Mouse (Mus musculus) CD4-positive, CD25-positive, alpha-beta regulatory T cell, adult 4 months (primary cell): ENCODE measurements at regions not wholly inside any gene's neighbourhood (a gene's known extent, or its start where the extent isn't known, plus 50 kb on each side); places are given as distances from the start of the nearest gene placed in this dataset.

Experiments used
- ATAC-seq: one replicate; pipeline ENCODE4 v1.8.0; 2017

- no peak for ATAC-seq
These were observed 59.4 kb downstream of the 1700001O22Rik start for GRCm38 (mm10) chr2:30743976-30744620.

- no peak for ATAC-seq
These were observed 60.1 kb downstream of the 1700001O22Rik start for GRCm38 (mm10) chr2:30743265-30743846.

- no peak for ATAC-seq
These were observed 62.0 kb downstream of the 1700001O22Rik start for GRCm38 (mm10) chr2:30741450-30741849.

GRCm38 (mm10) chr2:30737759-30738158 is 65.7 kb downstream of the 1700001O22Rik start:
- ATAC-seq: no peak

- ATAC-seq: no peak
These were observed 66.8 kb downstream of the 1700001O22Rik start for GRCm38 (mm10) chr2:30736705-30737104.

GRCm38 (mm10) chr2:30736236-30736635 is 67.2 kb downstream of the 1700001O22Rik start:
- no peak for ATAC-seq

GRCm38 (mm10) chr2:30733853-30734252 is 69.6 kb downstream of the 1700001O22Rik start:
- no peak for ATAC-seq

GRCm38 (mm10) chr2:30731832-30732231 is 71.6 kb downstream of the 1700001O22Rik start:
- ATAC-seq: no peak

- ATAC-seq: peak; percentile 45
These were observed 75.5 kb downstream of the 1700001O22Rik start for GRCm38 (mm10) chr2:30727948-30728347.

GRCm38 (mm10) chr2:30725601-30726489 is 77.6 kb downstream of the 1700001O22Rik start:
- no peak for ATAC-seq

- ATAC-seq: no peak
These were observed 78.3 kb downstream of the 1700001O22Rik start for GRCm38 (mm10) chr2:30725186-30725585.

- ATAC-seq: no peak
These were observed 78.9 kb downstream of the 1700001O22Rik start for GRCm38 (mm10) chr2:30724521-30724920.

GRCm38 (mm10) chr2:30723059-30723587 is 80.3 kb downstream of the 1700001O22Rik start:
- no peak for ATAC-seq

GRCm38 (mm10) chr2:30722263-30723050 is 81.0 kb downstream of the 1700001O22Rik start:
- no peak for ATAC-seq

GRCm38 (mm10) chr2:30721473-30722262 is 81.8 kb downstream of the 1700001O22Rik start:
- ATAC-seq: no peak

GRCm38 (mm10) chr2:30721048-30721461 is 82.4 kb downstream of the 1700001O22Rik start:
- no peak for ATAC-seq

GRCm38 (mm10) chr2:30720291-30720690 is 83.2 kb downstream of the 1700001O22Rik start:
- no peak for ATAC-seq

- ATAC-seq: no peak
These were observed 83.7 kb downstream of the 1700001O22Rik start for GRCm38 (mm10) chr2:30719611-30720290.

GRCm38 (mm10) chr2:30718741-30719381 is 84.6 kb downstream of the 1700001O22Rik start:
- ATAC-seq: peak; percentile 81

- ATAC-seq: peak; percentile 87
These were observed 85.2 kb downstream of the 1700001O22Rik start for GRCm38 (mm10) chr2:30718329-30718675.
